Mouse (Mus musculus) spleen, adult 2 months (tissue): ENCODE measurements around the gene Hsd17b6. TPM values are rescaled to one million over a fixed set of nuclear protein-coding genes. Genes with fewer than 3 reads are reported as not detected.

Source experiments
- DNase-seq, 2 experiments: peaks; one replicate each; pipeline versions ENCODE4 v3.0.0 to v3.0.0-alpha.2; 2012 to 2021; ENCODE audit warnings: low spot score in 2 of 2, low read depth in 1 of 2
- H3K27ac ChIP-seq: fragments of 200-500 bp; 2 replicates; pipeline ENCODE4 v1.5.1; 2012; ENCODE audit warnings: low read length, inconsistent platforms; ENCODE audit not compliant: insufficient read depth
- H3K27me3 ChIP-seq: fragments of 200-500 bp; 2 replicates; pipeline ENCODE4 v1.6.1; 2012; ENCODE audit warnings: mild to moderate bottlenecking, moderate library complexity, low read length, inconsistent platforms; ENCODE audit not compliant: control insufficient read depth, insufficient read depth
- H3K36me3 ChIP-seq: fragments of 200-500 bp; 2 replicates; pipeline ENCODE4 v1.6.1; 2012; ENCODE audit warnings: mild to moderate bottlenecking, low read length, inconsistent platforms; ENCODE audit not compliant: control insufficient read depth, insufficient read depth
- H3K4me1 ChIP-seq: fragments of 200-500 bp; 2 replicates; pipeline ENCODE4 v1.6.1; 2011; ENCODE audit warnings: inconsistent platforms; ENCODE audit not compliant: control insufficient read depth, insufficient read depth, insufficient read length
- H3K4me3 ChIP-seq: fragments of 200-500 bp; 2 replicates; pipeline ENCODE4 v1.5.1; 2011; ENCODE audit warnings: mild to moderate bottlenecking, inconsistent platforms; ENCODE audit not compliant: insufficient read depth, insufficient read length; ENCODE audit errors: extremely low read depth
- CTCF ChIP-seq: fragments of 200-500 bp; IDR thresholded peaks from 2 replicates; pipeline ENCODE4 v1.5.1; 2011; ENCODE audit warnings: mild to moderate bottlenecking, inconsistent platforms; ENCODE audit not compliant: insufficient read depth, insufficient read length, insufficient replicate concordance; ENCODE audit errors: extremely low read depth
- POLR2A ChIP-seq: fragments of 200-500 bp; IDR thresholded peaks from 2 replicates; pipeline ENCODE4 v1.6.1; 2011; ENCODE audit warnings: low read depth, low read length, inconsistent platforms
- WGBS: fragments of 180-500 bp; shearing (Covaris S2); methylation state at CpG from one replicate; pipeline ENCODE4 v1.1.7; 2018; 5-methylcytosine and 5-hydroxymethylcytosine counted together
- polyA plus RNA-seq: library from polyadenylated mRNA; depleted of rRNA; stranded (reverse); fragments of >200 nt; gene quantifications from 2 replicates; pipeline ENCODE4 v1.2.3, GENCODE M21; 2012

The Hsd17b6 gene
- polyA plus RNA-seq, 1 experiment: not detected

DNA sequence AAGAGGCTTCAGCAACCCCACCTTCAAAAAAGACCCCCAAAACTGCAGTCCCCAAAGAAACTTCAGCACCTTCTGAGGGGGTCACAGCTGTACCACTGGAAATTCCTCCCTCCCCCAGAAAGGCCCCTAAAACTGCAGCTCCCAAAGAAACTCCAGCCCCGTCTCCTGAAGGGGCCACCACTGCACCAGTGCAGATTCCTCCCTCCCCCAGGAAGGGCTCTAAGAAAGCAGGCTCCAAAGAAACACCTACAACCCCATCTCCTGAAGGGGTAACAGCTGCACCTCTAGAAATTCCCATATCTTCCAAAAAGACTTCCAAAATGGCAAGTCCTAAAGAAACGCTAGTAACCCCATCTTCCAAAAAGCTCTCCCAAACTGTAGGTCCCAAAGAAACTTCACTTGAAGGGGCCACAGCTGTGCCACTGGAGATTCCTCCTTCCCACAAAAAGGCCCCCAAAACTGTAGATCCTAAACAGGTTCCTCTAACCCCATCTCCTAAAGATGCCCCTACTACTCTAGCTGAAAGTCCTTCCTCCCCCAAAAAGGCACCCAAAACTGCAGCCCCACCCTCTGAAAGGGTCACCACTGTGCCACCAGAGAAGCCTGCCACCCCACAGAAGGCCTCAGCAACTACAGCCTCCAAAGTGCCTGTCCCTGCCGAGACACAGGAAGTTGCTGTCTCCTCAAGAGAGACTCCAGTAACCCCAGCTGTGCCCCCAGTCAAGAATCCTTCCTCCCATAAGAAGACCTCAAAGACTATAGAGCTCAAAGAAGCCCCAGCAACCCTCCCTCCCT, 35.8 kb upstream of the Hsd17b6 start:
- Histone ChIP-seq H3K27ac (no peak overlapping the region), H3K36me3 (peaks cover 33% of the 10 kb centered on the region)
- TF ChIP-seq POLR2A (no peak), CTCF (no peak)

DNA sequence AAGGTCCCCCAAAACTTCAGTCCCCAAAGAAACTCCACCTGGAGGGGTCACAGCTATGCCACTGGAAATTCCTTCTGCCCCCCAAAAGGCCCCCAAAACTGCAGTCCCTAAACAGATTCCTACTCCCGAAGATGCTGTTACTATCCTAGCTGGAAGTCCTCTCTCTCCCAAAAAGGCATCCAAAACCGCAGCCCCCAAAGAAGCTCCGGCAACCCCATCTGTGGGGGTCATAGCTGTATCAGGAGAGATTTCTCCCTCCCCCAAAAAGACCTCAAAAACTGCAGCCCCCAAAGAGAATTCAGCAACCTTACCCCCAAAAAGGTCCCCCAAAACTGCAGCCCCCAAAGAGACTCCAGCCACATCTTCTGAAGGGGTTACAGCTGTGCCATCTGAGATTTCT, 35.1 kb upstream of the Hsd17b6 start:
- no peak for TF ChIP-seq POLR2A
- TF ChIP-seq CTCF: no peak
- H3K27me3 ChIP-seq: no peaks in the 10 kb centered on the region
- H3K27ac ChIP-seq: no peak overlapping the region
- no peak for DNase-seq
- H3K4me3 ChIP-seq: no peak overlapping the region
- peaks cover 30% of the 10 kb centered on the region for H3K36me3 ChIP-seq
- 85% methylated on average over 3 of the region's 3 CpGs for whole genome bisulfite sequencing
- H3K4me1 ChIP-seq: peaks cover 6% of the 10 kb centered on the region

More for the DNA sequence above, 35.8 kb upstream of the Hsd17b6 start:
- no peak for DNase-seq
- no peak overlapping the region for H3K4me3 ChIP-seq
- WGBS: 58% methylated on average over 3 of the region's 3 CpGs
- H3K4me1 ChIP-seq: peaks cover 6% of the 10 kb centered on the region; the same call in 1 of the 2 replicates
- no peaks in the 10 kb centered on the region for H3K27me3 ChIP-seq

DNA sequence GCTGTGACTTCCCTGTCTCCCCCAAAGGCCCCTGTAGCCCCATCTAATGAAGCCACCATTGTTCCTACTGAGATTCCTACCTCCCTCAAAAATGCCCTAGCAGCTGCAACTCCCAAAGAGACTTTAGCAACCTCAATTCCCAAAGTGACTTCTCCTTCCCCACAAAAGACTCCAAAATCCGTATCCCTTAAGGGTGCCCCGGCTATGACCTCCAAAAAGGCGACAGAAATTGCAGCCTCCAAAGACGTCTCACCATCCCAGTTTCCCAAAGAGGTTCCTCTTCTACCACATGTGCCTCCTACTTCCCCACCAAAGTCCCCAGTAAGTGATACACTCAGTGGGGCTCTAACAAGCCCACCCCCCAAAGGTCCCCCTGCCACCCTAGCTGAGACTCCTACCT, 34.2 kb upstream of the Hsd17b6 start:
- Histone ChIP-seq H3K4me1 (peaks cover 6% of the 10 kb centered on the region), H3K36me3 (peaks cover 29% of the 10 kb centered on the region), H3K27me3 (no peaks in the 10 kb centered on the region), H3K27ac (no peak overlapping the region), H3K4me3 (no peak overlapping the region)
- no peak for DNase-seq
- WGBS: 90% methylated on average over 4 of the region's 4 CpGs
- TF ChIP-seq CTCF (no peak), POLR2A (no peak)

DNA sequence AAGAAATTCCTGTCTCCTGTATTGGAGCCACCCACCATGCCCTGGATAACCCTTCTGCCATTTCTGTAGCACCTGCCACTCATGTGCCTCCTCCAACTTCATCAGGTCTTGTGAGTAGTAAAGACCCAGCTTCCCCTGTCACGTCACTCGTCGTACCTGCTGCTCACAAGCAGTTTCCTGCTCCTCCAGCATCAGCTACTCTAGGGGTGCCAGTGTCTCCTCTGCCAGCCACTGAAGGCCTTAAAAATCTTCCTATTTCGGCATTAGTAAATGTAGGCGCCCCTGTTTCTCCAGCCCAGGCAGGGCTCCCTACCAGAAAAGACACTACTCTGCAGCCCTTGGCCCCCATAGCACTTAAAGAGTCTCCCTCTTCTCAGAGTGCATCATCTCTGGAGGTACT, 32.9 kb upstream of the Hsd17b6 start:
- TF ChIP-seq POLR2A (no peak), CTCF (no peak)
- H3K4me1 ChIP-seq: peaks cover 6% of the 10 kb centered on the region
- peaks cover 21% of the 10 kb centered on the region for H3K36me3 ChIP-seq

DNA sequence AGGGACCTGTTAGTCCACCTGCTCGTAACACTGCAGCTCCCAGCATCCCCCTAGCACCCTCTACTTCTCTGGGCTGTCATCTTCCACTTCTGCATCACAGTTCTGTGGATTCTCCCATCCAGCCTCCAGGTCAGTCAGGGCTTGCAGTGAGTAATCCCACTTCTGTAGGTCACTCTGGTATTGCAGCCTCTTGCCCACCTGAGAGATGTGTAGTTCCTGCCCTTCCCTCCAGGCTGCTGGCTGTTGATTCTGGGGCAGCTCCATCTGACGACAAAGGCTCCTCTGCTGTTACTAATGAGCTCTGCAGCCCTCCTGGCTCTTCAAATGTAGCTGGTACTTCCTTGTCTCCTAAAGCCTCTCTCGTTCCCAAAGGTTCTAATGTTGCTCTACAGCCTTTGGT, 32.4 kb upstream of the Hsd17b6 start:
- Histone ChIP-seq H3K4me1 (peaks cover 6% of the 10 kb centered on the region), H3K4me3 (no peak overlapping the region), H3K27me3 (no peaks in the 10 kb centered on the region), H3K36me3 (peaks cover 21% of the 10 kb centered on the region), H3K27ac (no peak overlapping the region)
- no peak for DNase-seq
- TF ChIP-seq CTCF (no peak), POLR2A (no peak)
- WGBS: 87% methylated on average over 3 of the region's 3 CpGs

More for the DNA sequence above, 32.9 kb upstream of the Hsd17b6 start:
- WGBS: 88% methylated on average over 5 of the region's 5 CpGs
- H3K27me3 ChIP-seq: no peaks in the 10 kb centered on the region
- no peak overlapping the region for H3K27ac ChIP-seq
- DNase-seq: no peak
- no peak overlapping the region for H3K4me3 ChIP-seq

DNA sequence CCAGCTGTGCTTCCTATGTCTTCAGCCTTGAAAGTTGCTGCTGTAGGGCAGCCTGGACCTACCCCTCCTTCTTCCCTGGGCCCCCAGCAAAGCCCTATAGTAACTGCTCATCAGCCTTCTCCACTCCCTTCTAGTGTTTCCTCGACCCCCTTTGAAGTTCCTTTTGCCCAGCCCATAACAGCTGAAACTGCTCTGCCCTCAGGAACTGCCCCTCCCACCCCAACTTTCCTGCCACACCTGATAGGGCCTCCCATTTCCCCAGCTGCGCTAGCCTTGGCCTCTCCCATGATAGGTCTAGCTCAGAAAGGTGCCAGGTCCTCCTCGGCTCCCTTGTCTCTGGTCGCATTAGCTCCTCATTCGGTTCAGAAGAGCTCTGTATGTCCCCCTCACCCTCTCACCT, 31.8 kb upstream of the Hsd17b6 start:
- 33% methylated on average over 5 of the region's 5 CpGs for WGBS
- H3K4me3 ChIP-seq: no peak overlapping the region
- H3K27me3 ChIP-seq: no peaks in the 10 kb centered on the region
- TF ChIP-seq CTCF (no peak), POLR2A (no peak)
- no peak for DNase-seq
- peaks cover 10% of the 10 kb centered on the region for H3K4me1 ChIP-seq
- H3K27ac ChIP-seq: no peak overlapping the region; the same call in 1 of the 2 replicates
- H3K36me3 ChIP-seq: peaks cover 19% of the 10 kb centered on the region

DNA sequence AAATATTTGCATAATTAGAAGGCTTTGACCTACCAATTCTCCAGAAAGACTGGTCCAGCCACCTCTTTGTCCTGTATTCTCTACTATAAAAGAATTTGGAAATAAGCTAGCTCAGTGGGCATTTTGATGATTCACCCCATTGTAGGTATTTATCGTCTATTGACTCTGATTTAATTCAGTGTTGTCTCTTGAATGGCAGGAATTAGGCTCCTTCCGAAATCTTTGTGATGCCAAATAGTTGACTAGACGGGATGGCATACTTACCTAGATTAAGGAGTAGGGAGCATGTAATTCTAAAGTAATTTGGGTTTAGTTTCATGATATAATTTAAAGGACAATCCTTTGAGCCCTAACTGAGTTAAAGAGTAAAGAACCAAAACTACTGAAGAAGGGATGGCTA, 30.5 kb upstream of the Hsd17b6 start:
- H3K4me3 ChIP-seq: no peak overlapping the region
- no peak overlapping the region for H3K27ac ChIP-seq
- peaks cover 13% of the 10 kb centered on the region for H3K36me3 ChIP-seq
- H3K4me1 ChIP-seq: peaks cover 10% of the 10 kb centered on the region
- no peak for DNase-seq
- no peaks in the 10 kb centered on the region for H3K27me3 ChIP-seq
- WGBS: 91% methylated on average over 3 of the region's 3 CpGs
- TF ChIP-seq CTCF (no peak), POLR2A (no peak)
